Mouse (Mus musculus): ENCODE measurements around the gene Hsbp1.

GRCm38 (mm10) chr8:119351647-119352046, 7.4 kb downstream of the Hsbp1 start:
- TF ChIP-seq CTCF (IDR thresholded peaks at IDR 0.05; ENCODE audit: borderline replicate concordance, control insufficient read depth, extremely low read depth, insufficient read depth, low read length, poor library complexity), result no peak
- TF ChIP-seq POLR2A (IDR thresholded peaks at IDR 0.05; ENCODE audit: control insufficient read depth, extremely low read depth, insufficient read depth, low read length, poor library complexity), result no peak
